Mouse (Mus musculus): ENCODE measurements around the gene Adamtsl1. TPM values are rescaled to one million over a fixed set of nuclear protein-coding genes. Genes with fewer than 3 reads are reported as not detected.

Gene Adamtsl1
- total RNA-seq, 1 experiment = 6.3 TPM

DNA sequence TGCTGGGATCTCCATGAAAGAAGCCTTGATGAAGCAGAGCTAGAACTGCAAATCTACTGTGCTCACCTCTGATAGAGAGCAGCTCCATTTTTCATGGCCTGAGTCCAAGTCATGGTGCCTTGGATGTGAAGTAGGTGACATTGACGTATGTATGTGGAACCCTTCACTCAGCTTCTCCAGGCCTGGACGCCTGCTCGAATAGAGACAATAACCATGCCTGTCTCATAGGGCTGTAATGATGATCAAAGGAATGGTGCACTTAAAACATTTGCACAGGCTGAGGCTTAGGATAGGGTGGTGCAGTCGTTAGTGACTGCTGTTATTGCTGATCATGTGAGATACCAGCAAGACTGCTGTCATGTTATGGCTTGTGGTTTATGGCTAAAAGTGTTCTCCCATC is 801.1 kb downstream of the Adamtsl1 start:
- no peak for TF ChIP-seq MAFK (IDR thresholded peaks at IDR 0.05; ENCODE audit: insufficient read depth, low read depth, low read length)
- TF ChIP-seq ZC3H11A (IDR thresholded peaks at IDR 0.05; ENCODE audit: borderline replicate concordance, low read depth, low read length) = no peak
- TF ChIP-seq HCFC1 (IDR thresholded peaks at IDR 0.05; ENCODE audit: borderline replicate concordance, insufficient read depth, low read length) = no peak
- no peak for TF ChIP-seq CHD2 (IDR thresholded peaks at IDR 0.05; ENCODE audit: low read depth, low read length)
- no peak for TF ChIP-seq ZNF384 (IDR thresholded peaks at IDR 0.05; ENCODE audit: low read depth, low read length)
- H3K36me3 ChIP-seq (ENCODE audit: control insufficient read depth, insufficient read depth, low read length, poor library complexity, severe bottlenecking) = no peaks in the 10 kb centered on the region
- no peak overlapping the region for H3K4me3 ChIP-seq (ENCODE audit: insufficient read depth in 1 of 2, low read depth in 1 of 2, low read length in 2 of 2, poor library complexity in 1 of 2, severe bottlenecking in 1 of 2)
- in situ Hi-C loops (cut with MboI; ENCODE audit: low sequenced_read_pairs in 2 of 2, unreplicated experiment in 2 of 2) = no loop called here
- no peaks in the 10 kb centered on the region for H3K4me1 ChIP-seq (ENCODE audit: control insufficient read depth in 2 of 2, insufficient read depth in 2 of 2, low read length in 2 of 2, poor library complexity in 1 of 2)
- H3K9ac ChIP-seq (ENCODE audit: insufficient read depth, low read depth, low read length, poor library complexity, severe bottlenecking) = no peak overlapping the region
- H3K27ac ChIP-seq (ENCODE audit: insufficient read depth, low read depth, low read length, poor library complexity, severe bottlenecking) = no peak overlapping the region
- no peak for DNase-seq (ENCODE audit: low read depth, low spot score)
- no peaks in the 10 kb centered on the region for H3K9me3 ChIP-seq (ENCODE audit: control insufficient read depth, insufficient read depth, low read depth, low read length)

DNA sequence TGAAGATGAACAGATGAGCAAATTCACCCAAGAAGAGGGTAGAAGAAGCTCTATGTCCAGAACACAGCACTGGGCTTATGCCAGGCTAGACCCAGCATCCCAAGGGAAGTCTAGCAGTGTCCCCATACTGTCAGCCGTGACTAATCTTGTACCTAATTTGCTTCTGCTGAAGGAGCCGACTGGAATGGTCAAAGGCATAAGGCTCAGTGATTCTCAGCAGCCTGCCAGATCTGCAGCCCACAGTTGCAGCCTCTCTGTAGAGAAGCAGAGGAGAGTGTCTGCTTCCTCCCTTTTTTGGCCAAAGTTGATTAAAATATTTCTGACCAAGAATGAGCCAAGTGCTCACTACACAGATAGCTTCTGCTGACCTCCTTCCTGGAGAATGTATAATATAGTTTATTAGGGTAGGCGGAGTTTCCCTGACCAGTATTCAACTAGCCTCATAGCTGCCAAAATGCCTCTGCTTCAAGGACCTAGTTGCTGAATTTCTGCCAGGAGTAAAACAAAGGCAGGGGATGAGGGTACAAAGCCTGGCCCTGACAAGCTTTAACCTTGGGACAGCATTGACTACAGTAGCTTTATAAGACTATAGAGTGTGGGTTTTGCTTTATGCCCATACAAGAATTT is 804.1 kb downstream of the Adamtsl1 start:
- DNase-seq (ENCODE audit: low read depth, low spot score) = no peak
- Histone ChIP-seq H3K4me1 (ENCODE audit: control insufficient read depth in 2 of 2, insufficient read depth in 2 of 2, low read length in 2 of 2, poor library complexity in 1 of 2) (no peaks in the 10 kb centered on the region), H3K9me3 (ENCODE audit: control insufficient read depth, insufficient read depth, low read depth, low read length) (no peaks in the 10 kb centered on the region), H3K9ac (ENCODE audit: insufficient read depth, low read depth, low read length, poor library complexity, severe bottlenecking) (no peak overlapping the region), H3K36me3 (ENCODE audit: control insufficient read depth, insufficient read depth, low read length, poor library complexity, severe bottlenecking) (no peaks in the 10 kb centered on the region), H3K4me3 (ENCODE audit: insufficient read depth in 1 of 2, low read depth in 1 of 2, low read length in 2 of 2, poor library complexity in 1 of 2, severe bottlenecking in 1 of 2) (no peak overlapping the region), H3K27ac (ENCODE audit: insufficient read depth, low read depth, low read length, poor library complexity, severe bottlenecking) (no peak overlapping the region)
- in situ Hi-C loops (cut with MboI; ENCODE audit: low sequenced_read_pairs in 2 of 2, unreplicated experiment in 2 of 2) = no loop called here
- TF ChIP-seq ZNF384 (IDR thresholded peaks at IDR 0.05; ENCODE audit: low read depth, low read length) = no peak
- no peak for TF ChIP-seq MAFK (IDR thresholded peaks at IDR 0.05; ENCODE audit: insufficient read depth, low read depth, low read length)
- TF ChIP-seq CHD2 (IDR thresholded peaks at IDR 0.05; ENCODE audit: low read depth, low read length) = no peak
- TF ChIP-seq ZC3H11A (IDR thresholded peaks at IDR 0.05; ENCODE audit: borderline replicate concordance, low read depth, low read length) = no peak
- TF ChIP-seq HCFC1 (IDR thresholded peaks at IDR 0.05; ENCODE audit: borderline replicate concordance, insufficient read depth, low read length) = no peak

DNA sequence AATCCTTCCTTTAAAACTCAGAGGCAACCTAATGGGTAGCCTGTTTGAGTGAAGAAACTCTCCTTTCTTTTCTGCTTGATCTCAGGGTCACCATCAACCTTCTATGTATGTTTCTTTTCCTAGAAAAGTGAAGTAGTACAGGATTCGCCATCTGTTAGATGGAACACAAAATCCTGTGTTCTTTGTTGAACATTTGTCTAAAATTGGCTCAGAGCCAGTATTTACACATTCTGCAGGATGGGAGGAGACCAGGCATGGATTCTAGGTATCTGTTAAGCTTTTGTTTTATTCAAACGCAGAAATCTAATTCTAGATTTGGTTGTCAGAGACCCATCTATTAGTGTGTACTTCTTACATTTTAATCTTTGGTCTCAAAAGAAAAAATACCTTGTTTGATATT is 811.4 kb downstream of the Adamtsl1 start:
- DNase-seq (ENCODE audit: low read depth, low spot score) = no peak
- no peaks in the 10 kb centered on the region for H3K9me3 ChIP-seq (ENCODE audit: control insufficient read depth, insufficient read depth, low read depth, low read length)
- in situ Hi-C loops (cut with MboI; ENCODE audit: low sequenced_read_pairs in 2 of 2, unreplicated experiment in 2 of 2) = no loop called here
- H3K4me1 ChIP-seq (ENCODE audit: control insufficient read depth in 2 of 2, insufficient read depth in 2 of 2, low read length in 2 of 2, poor library complexity in 1 of 2) = no peaks in the 10 kb centered on the region
- H3K36me3 ChIP-seq (ENCODE audit: control insufficient read depth, insufficient read depth, low read length, poor library complexity, severe bottlenecking) = no peaks in the 10 kb centered on the region
- no peak overlapping the region for H3K9ac ChIP-seq (ENCODE audit: insufficient read depth, low read depth, low read length, poor library complexity, severe bottlenecking)
- TF ChIP-seq MAFK (IDR thresholded peaks at IDR 0.05; ENCODE audit: insufficient read depth, low read depth, low read length) (no peak), ZC3H11A (IDR thresholded peaks at IDR 0.05; ENCODE audit: borderline replicate concordance, low read depth, low read length) (no peak), ZNF384 (IDR thresholded peaks at IDR 0.05; ENCODE audit: low read depth, low read length) (no peak), CHD2 (IDR thresholded peaks at IDR 0.05; ENCODE audit: low read depth, low read length) (no peak), HCFC1 (IDR thresholded peaks at IDR 0.05; ENCODE audit: borderline replicate concordance, insufficient read depth, low read length) (no peak)
- H3K27ac ChIP-seq (ENCODE audit: insufficient read depth, low read depth, low read length, poor library complexity, severe bottlenecking) = no peak overlapping the region
- H3K4me3 ChIP-seq (ENCODE audit: insufficient read depth in 1 of 2, low read depth in 1 of 2, low read length in 2 of 2, poor library complexity in 1 of 2, severe bottlenecking in 1 of 2) = no peak overlapping the region

DNA sequence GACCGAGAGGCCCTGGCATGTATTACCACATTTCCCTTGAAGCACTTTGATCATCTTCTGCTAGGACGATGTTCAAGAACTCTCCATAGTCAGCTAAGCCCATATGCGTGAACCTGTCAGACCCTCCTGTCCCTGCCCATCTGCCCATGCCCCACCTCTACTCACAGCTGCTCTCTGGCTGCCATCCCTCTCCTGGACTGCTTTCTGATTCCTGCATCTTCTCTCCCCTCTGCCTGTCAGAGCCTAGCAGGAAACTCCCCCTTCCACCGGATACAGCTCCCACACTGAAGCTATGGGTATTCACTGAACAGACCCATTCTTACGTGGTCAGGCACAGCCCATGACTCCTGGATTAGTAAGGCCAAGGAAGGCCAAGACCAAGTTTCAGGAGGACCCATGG is 812.0 kb downstream of the Adamtsl1 start:
- Histone ChIP-seq H3K27ac (ENCODE audit: insufficient read depth, low read depth, low read length, poor library complexity, severe bottlenecking) (no peak overlapping the region), H3K4me1 (ENCODE audit: control insufficient read depth in 2 of 2, insufficient read depth in 2 of 2, low read length in 2 of 2, poor library complexity in 1 of 2) (no peaks in the 10 kb centered on the region), H3K9me3 (ENCODE audit: control insufficient read depth, insufficient read depth, low read depth, low read length) (no peaks in the 10 kb centered on the region), H3K9ac (ENCODE audit: insufficient read depth, low read depth, low read length, poor library complexity, severe bottlenecking) (no peak overlapping the region), H3K4me3 (ENCODE audit: insufficient read depth in 1 of 2, low read depth in 1 of 2, low read length in 2 of 2, poor library complexity in 1 of 2, severe bottlenecking in 1 of 2) (no peak overlapping the region), H3K36me3 (ENCODE audit: control insufficient read depth, insufficient read depth, low read length, poor library complexity, severe bottlenecking) (no peaks in the 10 kb centered on the region)
- no peak for TF ChIP-seq CHD2 (IDR thresholded peaks at IDR 0.05; ENCODE audit: low read depth, low read length)
- TF ChIP-seq HCFC1 (IDR thresholded peaks at IDR 0.05; ENCODE audit: borderline replicate concordance, insufficient read depth, low read length) = no peak
- no peak for TF ChIP-seq ZNF384 (IDR thresholded peaks at IDR 0.05; ENCODE audit: low read depth, low read length)
- TF ChIP-seq ZC3H11A (IDR thresholded peaks at IDR 0.05; ENCODE audit: borderline replicate concordance, low read depth, low read length) = no peak
- no peak for TF ChIP-seq MAFK (IDR thresholded peaks at IDR 0.05; ENCODE audit: insufficient read depth, low read depth, low read length)
- in situ Hi-C loops (cut with MboI; ENCODE audit: low sequenced_read_pairs in 2 of 2, unreplicated experiment in 2 of 2) = no loop called here
- no peak for DNase-seq (ENCODE audit: low read depth, low spot score)

Measured in ES-E14 (cell line).